Mouse (Mus musculus): ENCODE measurements around the gene Tsc2.

DNA sequence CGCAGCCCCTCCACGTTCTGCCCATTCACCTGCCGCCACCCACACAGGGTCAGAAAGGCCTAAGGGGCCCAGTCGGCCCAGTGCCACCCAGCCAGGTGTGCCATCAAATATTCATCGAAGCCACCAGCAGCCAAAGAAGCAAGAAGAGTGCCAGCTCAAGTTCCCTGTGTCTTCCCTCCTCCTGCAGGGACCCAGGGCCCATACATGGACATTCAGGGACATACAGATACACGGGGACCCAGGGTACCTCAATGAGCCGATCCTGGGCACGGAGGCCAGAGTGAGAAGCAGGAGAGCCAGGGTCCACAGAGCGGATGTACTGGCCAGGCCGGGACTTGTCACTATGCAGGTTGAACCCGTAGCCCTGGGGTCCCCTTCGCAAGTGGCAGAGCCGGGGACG, 9.5 kb upstream of the Tsc2 start:
- TF ChIP-seq POLR2A (IDR thresholded peaks at IDR 0.05; ENCODE audit: insufficient read length, low read depth) (no peak), E2F4 (IDR thresholded peaks at IDR 0.05; ENCODE audit: insufficient read depth) (no peak), POLR2AphosphoS2 (IDR thresholded peaks at IDR 0.05; ENCODE audit: insufficient read length, low read depth) (no peak), USF1 (IDR thresholded peaks at IDR 0.05; ENCODE audit: low read depth) (no peak)
